8 mouse cellular contexts compared by ENCODE assay signal in the genomic region with DNA sequence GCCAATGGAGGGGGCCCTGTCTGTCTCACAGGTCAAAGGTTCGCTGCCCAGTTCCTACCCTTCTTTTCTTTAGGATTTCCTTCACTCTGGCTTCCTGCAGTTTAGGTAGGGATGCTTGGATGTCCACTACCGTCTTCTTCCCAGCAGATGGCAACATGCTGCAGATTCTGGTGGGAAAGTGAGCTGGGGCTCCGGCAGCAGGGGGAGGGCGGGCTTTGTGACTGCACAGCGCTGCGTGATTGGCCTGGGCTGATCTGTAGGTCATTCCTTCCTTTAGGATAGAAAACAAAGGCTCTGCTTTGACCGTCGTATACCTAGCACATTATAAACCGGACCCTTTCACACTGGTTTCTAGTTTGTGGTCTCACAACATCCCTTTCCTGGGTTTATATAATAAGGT. TPM values are rescaled to one million over a fixed set of nuclear protein-coding genes. Genes with fewer than 3 reads are reported as not detected.
DNase-seq lines count a peak whose midpoint lies in the region; TF ChIP-seq lines count a peak whose summit lies in the region.

No protein-coding gene starts in this region.

- H3K9me3 ChIP-seq in CH12.LX (replicated peaks; ENCODE audit: low read length), result no peaks in the 10 kb centered on the region

- peak; percentile 30 for TF ChIP-seq RAD21 in CH12.LX (IDR thresholded peaks at IDR 0.05; ENCODE audit: low read depth, low read length)

- 7% methylated on average over 9 of the region's 9 CpGs for WGBS in lung, adult 2 months

- no peaks in the 10 kb centered on the region for H3K36me3 ChIP-seq in CH12.LX (replicated peaks in 1 of 2; ENCODE audit: control insufficient read depth in 1 of 2, insufficient read depth in 1 of 2, low read length in 1 of 2)

- no peak for TF ChIP-seq POLR2A in CH12.LX (IDR thresholded peaks at IDR 0.05; ENCODE audit: low read depth, low read length)
- TF ChIP-seq POLR2A in embryonic fibroblast, embryonic 13.5 days (IDR thresholded peaks at IDR 0.05; ENCODE audit: low read depth, low read length), result no peak
- no peak for TF ChIP-seq POLR2A in lung, adult 2 months (IDR thresholded peaks at IDR 0.05; ENCODE audit: borderline replicate concordance, extremely low read depth, low read depth, low read length)

- no peaks in the 10 kb centered on the region for H3K4me1 ChIP-seq in CH12.LX (ENCODE audit: control insufficient read depth in 1 of 2, insufficient read depth in 2 of 2)
- H3K4me1 ChIP-seq in embryonic fibroblast, embryonic 13.5 days (ENCODE audit: control insufficient read depth, insufficient read depth, low read length), result no peaks in the 10 kb centered on the region
- H3K4me1 ChIP-seq in lung, adult 2 months (ENCODE audit: control insufficient read depth, insufficient read depth, low read length), result peaks cover 2% of the 10 kb centered on the region; the same call in 1 of the 2 replicates

- DNase-seq in CH12.LX (ENCODE audit: extremely low read depth) (peak; percentile 15), adipocyte (ENCODE audit: low spot score) (no peak)
- peak; percentile 47 for DNase-seq in adrenal gland, postnatal 25 days
- peak; percentile 74 for DNase-seq in heart, postnatal 4 days
- DNase-seq in layer of hippocampus, adult 2 months (ENCODE audit: low spot score in 2 of 2), result peak; percentile 71 to 73
- DNase-seq in lung, adult 2 months, result no peak
- peak; percentile 51 for DNase-seq in retina, postnatal 7 days (ENCODE audit: low read depth, low spot score)

- H3K4me2 ChIP-seq in CH12.LX (ENCODE audit: insufficient read depth, low read depth, poor library complexity, severe bottlenecking), result no peak overlapping the region

- no peak overlapping the region for H3K4me3 ChIP-seq in CH12.LX (replicated peaks in 1 of 3; ENCODE audit: low read depth in 2 of 3, low read length in 2 of 3, poor library complexity in 1 of 3)
- no peak overlapping the region for H3K4me3 ChIP-seq in embryonic fibroblast, embryonic 13.5 days (ENCODE audit: insufficient read depth, low read length)
- H3K4me3 ChIP-seq in layer of hippocampus, adult 2 months, result peak overlapping the region; percentile 2; the same call in 1 of the 2 replicates
- no peak overlapping the region for H3K4me3 ChIP-seq in lung, adult 2 months (replicated peaks; ENCODE audit: extremely low read depth, low read depth, low read length)

- peak in 1 of 2 experiments; percentile 42; a peak in 2 of 4 replicates for TF ChIP-seq CTCF in CH12.LX (conservative IDR thresholded peaks at IDR 0.05 in 1 of 2, IDR thresholded peaks at IDR 0.05 in 1 of 2; ENCODE audit: low read depth in 2 of 2, low read length in 2 of 2)
- TF ChIP-seq CTCF in embryonic fibroblast, embryonic 13.5 days (IDR thresholded peaks at IDR 0.05; ENCODE audit: borderline replicate concordance, insufficient read depth, low read length), result peak; percentile 62; the same call in 1 of the 2 replicates
- TF ChIP-seq CTCF in layer of hippocampus, adult 2 months (conservative IDR thresholded peaks at IDR 0.05), result peak; percentile 83
- peak; percentile 48 for TF ChIP-seq CTCF in lung, adult 2 months (IDR thresholded peaks at IDR 0.05; ENCODE audit: insufficient read depth, low read length)

- H3K9ac ChIP-seq in CH12.LX (ENCODE audit: insufficient read depth, low read depth), result no peak overlapping the region

- H3K79me2 ChIP-seq in CH12.LX (replicated peaks; ENCODE audit: control insufficient read depth, extremely low read depth, insufficient read depth, poor library complexity, severe bottlenecking), result no peaks in the 10 kb centered on the region

- dilution Hi-C loops in CH12.LX (cut with MboI; ENCODE audit: extremely low pct_ligation_motif_present, extremely low pct_unique_long_range_greater_than_20kb, low sequenced_read_pairs), result no loop called here

- in situ Hi-C loops in CH12.LX (cut with MboI; ENCODE audit: low pct_ligation_motif_present, low pct_unique_long_range_greater_than_20kb, low sequenced_read_pairs), result no loop called here

- no peak for TF ChIP-seq EP300 in CH12.LX (IDR thresholded peaks at IDR 0.05; ENCODE audit: low read length)

- peaks cover 61% of the 10 kb centered on the region for H3K27me3 ChIP-seq in CH12.LX (replicated peaks)

- H3K27ac ChIP-seq in CH12.LX (ENCODE audit: insufficient read depth, low read depth), result no peak overlapping the region
- H3K27ac ChIP-seq in embryonic fibroblast, embryonic 13.5 days (ENCODE audit: insufficient read depth, low read length), result no peak overlapping the region
- H3K27ac ChIP-seq in layer of hippocampus, adult 2 months, result peak overlapping the region; percentile 75

TF ChIP-seq in CH12.LX, 34 proteins besides CTCF, POLR2A, EP300 and RAD21:
- TF ChIP-seq ETS1 (conservative IDR thresholded peaks at IDR 0.05; ENCODE audit: low read depth, low read length) (no peak), HCFC1 (IDR thresholded peaks at IDR 0.05; ENCODE audit: low read depth, low read length) (no peak), CHD2 (IDR thresholded peaks at IDR 0.05; ENCODE audit: low read length) (no peak), ZKSCAN1 (IDR thresholded peaks at IDR 0.05; ENCODE audit: borderline replicate concordance, low read depth, low read length) (no peak), ZNF384 (IDR thresholded peaks at IDR 0.05; ENCODE audit: low read depth, low read length) (no peak), MEF2A (IDR thresholded peaks at IDR 0.05; ENCODE audit: borderline replicate concordance, low read depth, low read length) (no peak), MXI1 (IDR thresholded peaks at IDR 0.05; ENCODE audit: low read depth, low read length) (no peak), RCOR1 (conservative IDR thresholded peaks at IDR 0.05; ENCODE audit: low read depth, low read length) (no peak), UBTF (IDR thresholded peaks at IDR 0.05; ENCODE audit: low read depth, low read length) (no peak), SIN3A (IDR thresholded peaks at IDR 0.05; ENCODE audit: low read length) (no peak), USF2 (conservative IDR thresholded peaks at IDR 0.05; ENCODE audit: low read depth, low read length) (no peak), ELF1 (IDR thresholded peaks at IDR 0.05; ENCODE audit: low read depth, low read length) (no peak), JUND (conservative IDR thresholded peaks at IDR 0.05; ENCODE audit: low read depth, low read length) (no peak), PAX5 (IDR thresholded peaks at IDR 0.05; ENCODE audit: low read length) (no peak), E2F4 (IDR thresholded peaks at IDR 0.05; ENCODE audit: insufficient replicate concordance, low read depth, low read length) (no peak), ZMIZ1 (IDR thresholded peaks at IDR 0.05; ENCODE audit: low read depth, low read length) (no peak), USF1 (IDR thresholded peaks at IDR 0.05; ENCODE audit: low read depth, low read length) (no peak), MAZ (IDR thresholded peaks at IDR 0.05; ENCODE audit: low read depth, low read length) (no peak)

RNA-seq across cellular contexts. Expression of a gene that starts 29.9 kb away (rescaled TPM):
- total RNA-seq in CH12.LX (2012; rRNA removed), result not detected in 2 replicates
- total RNA-seq in CH12.LX (2014; rRNA removed), result not detected in 2 replicates
- polyA plus RNA-seq in CH12.LX (2012; ENCODE audit: insufficient read length, low read depth), result not detected in 2 replicates
- total RNA-seq in adrenal gland, postnatal 25 days (2021), result 0.09 TPM in 1 of 2 replicates, not detected in the other
- polyA plus RNA-seq in embryonic fibroblast, embryonic 13.5 days (2011; ENCODE audit: insufficient read length, low read depth, missing spikeins), result not detected in 2 replicates
- under 1 TPM; 0.05 to 0.10 TPM for total RNA-seq in heart, postnatal 4 days (2021)
- total RNA-seq in layer of hippocampus, adult 2 months (2021), result 10 to 100 TPM; 18.4 to 18.6 TPM
- not detected in 2 replicates for polyA plus RNA-seq in lung, adult 2 months (2012; rRNA removed)

RNA-seq across cellular contexts. Expression of a gene that starts 38.2 kb away (rescaled TPM):
- 0.08 TPM in 1 of 2 replicates, not detected in the other for total RNA-seq in CH12.LX (2012; rRNA removed)
- not detected in 2 replicates for total RNA-seq in CH12.LX (2014; rRNA removed)
- polyA plus RNA-seq in CH12.LX (2012; ENCODE audit: insufficient read length, low read depth), result 0.34 TPM in 1 of 2 replicates, not detected in the other
- total RNA-seq in adrenal gland, postnatal 25 days (2021), result not detected in 2 replicates
- polyA plus RNA-seq in embryonic fibroblast, embryonic 13.5 days (2011; ENCODE audit: insufficient read length, low read depth, missing spikeins), result not detected in 2 replicates
- total RNA-seq in heart, postnatal 4 days (2021), result 1 to 10 TPM in 1 of 2 experiments, under 1 TPM in 1; 0.29 to 1.1 TPM
- total RNA-seq in layer of hippocampus, adult 2 months (2021), result 1 to 10 TPM; 5.6 to 6.5 TPM
- polyA plus RNA-seq in lung, adult 2 months (2012; rRNA removed), result 20.3 and 20.5 TPM in 2 replicates

RNA-seq across cellular contexts. Expression of a gene that starts 59.7 kb away (rescaled TPM):
- total RNA-seq in CH12.LX (2012; rRNA removed) (6.4 and 8.7 TPM in 2 replicates), CH12.LX (2014; rRNA removed) (5.6 and 7.8 TPM in 2 replicates)
- 9.5 and 11.0 TPM in 2 replicates for polyA plus RNA-seq in CH12.LX (2012; ENCODE audit: insufficient read length, low read depth)
- 50.2 and 54.2 TPM in 2 replicates for total RNA-seq in adrenal gland, postnatal 25 days (2021)
- polyA plus RNA-seq in embryonic fibroblast, embryonic 13.5 days (2011; ENCODE audit: insufficient read length, low read depth, missing spikeins), result 73.7 and 75.3 TPM in 2 replicates
- 10 to 100 TPM; 46.3 to 49.6 TPM for total RNA-seq in heart, postnatal 4 days (2021)
- total RNA-seq in layer of hippocampus, adult 2 months (2021), result 10 to 100 TPM; 71.6 to 72.1 TPM
- polyA plus RNA-seq in lung, adult 2 months (2012; rRNA removed), result 83.3 and 102 TPM in 2 replicates

Comparison
In these comparisons a context has a peak if more than half of its experiments do, and no peak if none do; other contexts are left out.
1. DNase-seq: peak in CH12.LX (single experiment), adrenal gland, postnatal 25 days (single experiment), heart, postnatal 4 days (single experiment), layer of hippocampus, adult 2 months (2 of 2) and retina, postnatal 7 days (single experiment); none in lung, adult 2 months (single experiment) and adipocyte (single experiment).
2. RNA of a gene that starts 29.9 kb away (total RNA-seq): 18.4 to 18.6 TPM in layer of hippocampus, adult 2 months; 0.05 to 0.10 TPM in heart, postnatal 4 days, 0.09 TPM in adrenal gland, postnatal 25 days and not detected in CH12.LX; every median in the first group is over 10 times any median in the second.